Mouse (Mus musculus) liver, adult 2 months (tissue): ENCODE measurements around the gene Ppp1r3a.
"Not testable (repeated sequence)": the region's sequence is repeated elsewhere in the genome, so short reads cannot be mapped to it uniquely, and the experiment has no call there.

Source experiments
- CTCF ChIP-seq: fragments of 200-500 bp; IDR thresholded peaks from 2 replicates; pipeline ENCODE4 v1.5.1; 2011; ENCODE audit warnings: low read depth, low read length, control low read depth
- POLR2A ChIP-seq: fragments of 200-500 bp; IDR thresholded peaks from 2 replicates; pipeline ENCODE4 v1.6.1; 2011; ENCODE audit warnings: low read length, control low read depth; ENCODE audit not compliant: insufficient read depth; ENCODE audit errors: extremely low read depth

DNA sequence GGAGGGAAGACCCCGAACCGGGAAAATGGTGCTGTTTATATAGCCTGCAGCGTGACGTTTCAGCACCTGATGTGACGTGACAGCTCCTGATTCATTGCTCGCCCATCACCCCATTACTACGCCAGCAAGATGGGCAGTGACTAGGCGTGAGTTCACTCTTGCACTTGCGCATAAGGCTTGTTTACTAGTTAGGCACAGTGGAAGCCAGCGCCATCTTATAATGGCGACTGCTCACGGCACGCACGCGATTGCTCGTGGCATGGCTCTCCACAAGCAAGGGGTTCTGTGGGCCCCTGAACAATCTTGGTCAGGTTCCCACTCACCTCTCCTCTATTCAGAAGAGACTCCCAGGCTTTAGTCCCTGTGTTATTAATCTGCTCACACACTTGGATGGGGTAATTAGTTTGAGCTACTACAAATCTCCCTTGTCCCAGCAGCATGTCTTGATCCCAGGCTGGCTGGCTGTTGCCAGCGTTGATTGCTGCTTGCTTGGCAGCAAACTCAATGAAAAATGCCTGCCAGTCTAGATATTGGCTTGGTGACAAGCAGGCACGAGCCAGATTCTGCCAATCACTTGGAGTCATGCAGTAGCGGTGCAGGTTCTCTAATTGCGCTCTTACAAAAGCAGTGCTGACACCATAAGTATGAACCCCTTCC is 75.7 kb downstream of the Ppp1r3a start:
- not testable (repeated sequence) for TF ChIP-seq CTCF, POLR2A
